Mouse (Mus musculus) megakaryocyte, embryonic 14.5 days (primary cell): ENCODE data around the gene Slc11a1. TPM values are rescaled to one million over a fixed set of nuclear protein-coding genes. Genes with fewer than 3 reads are reported as not detected.
"Not testable (repeated sequence)": the region's sequence is repeated elsewhere in the genome, so short reads cannot be mapped to it uniquely, and the experiment has no call there.

ENCODE experiments used
- H3K27me3 ChIP-seq: replicated peaks from 2 replicates; pipeline ENCODE3; 2012; ENCODE audit warnings: inconsistent platforms
- H3K36me3 ChIP-seq: replicated peaks from 2 replicates; pipeline ENCODE3; 2012; ENCODE audit warnings: low read length, inconsistent platforms, mixed read lengths
- H3K4me1 ChIP-seq: 2 replicates; pipeline ENCODE4 v1.6.1; 2012; ENCODE audit warnings: inconsistent platforms
- H3K4me3 ChIP-seq: replicated peaks from 2 replicates; pipeline ENCODE3; 2012; ENCODE audit warnings: moderate library complexity, mild to moderate bottlenecking, inconsistent platforms
- H3K9me3 ChIP-seq: 2 replicates; pipeline ENCODE4 v1.6.1; 2012; ENCODE audit warnings: inconsistent platforms
- FLI1 ChIP-seq: IDR thresholded peaks from 2 replicates; pipeline ENCODE4 v1.6.1; 2012; ENCODE audit warnings: low read length, inconsistent platforms, mixed read lengths
- GATA1 ChIP-seq: IDR thresholded peaks from 3 replicates; pipeline ENCODE4 v1.6.1; 2012; ENCODE audit warnings: mixed read lengths, low read length, inconsistent platforms, borderline replicate concordance
- polyA plus RNA-seq: library from polyadenylated mRNA; stranded (reverse); fragments of >175 nt; gene quantifications from 2 replicates; pipeline ENCODE4 v1.2.3, GENCODE M21; 2012; ENCODE audit warnings: low replicate concordance; ENCODE audit not compliant: insufficient read depth

Gene Slc11a1
- polyA plus RNA-seq, 1 experiment = 57.9 TPM

DNA sequence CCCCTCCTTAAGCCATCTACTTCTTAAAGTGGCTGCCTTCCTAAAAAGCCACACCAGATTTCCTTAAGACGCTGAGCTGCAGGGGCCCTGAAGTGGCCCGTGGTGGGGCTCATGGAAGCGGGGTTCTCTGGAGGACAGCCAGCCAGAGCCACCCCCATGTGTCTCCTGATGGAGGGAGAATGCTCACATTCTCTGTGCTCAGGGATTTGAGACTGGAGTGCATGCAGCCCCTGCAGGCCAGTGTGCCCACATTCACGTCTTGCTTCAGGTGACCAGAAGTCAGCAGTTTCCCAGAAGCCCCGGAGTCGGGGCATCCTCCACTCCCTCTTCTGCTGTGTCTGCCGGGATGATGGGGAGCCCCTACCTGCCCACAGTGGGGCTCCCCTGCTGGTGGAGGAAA is 18.0 kb downstream of the Slc11a1 start:
- Histone ChIP-seq H3K27me3 (no peaks in the 10 kb centered on the region), H3K4me1 (peaks cover 81% of the 10 kb centered on the region), H3K36me3 (peaks cover 26% of the 10 kb centered on the region)

DNA sequence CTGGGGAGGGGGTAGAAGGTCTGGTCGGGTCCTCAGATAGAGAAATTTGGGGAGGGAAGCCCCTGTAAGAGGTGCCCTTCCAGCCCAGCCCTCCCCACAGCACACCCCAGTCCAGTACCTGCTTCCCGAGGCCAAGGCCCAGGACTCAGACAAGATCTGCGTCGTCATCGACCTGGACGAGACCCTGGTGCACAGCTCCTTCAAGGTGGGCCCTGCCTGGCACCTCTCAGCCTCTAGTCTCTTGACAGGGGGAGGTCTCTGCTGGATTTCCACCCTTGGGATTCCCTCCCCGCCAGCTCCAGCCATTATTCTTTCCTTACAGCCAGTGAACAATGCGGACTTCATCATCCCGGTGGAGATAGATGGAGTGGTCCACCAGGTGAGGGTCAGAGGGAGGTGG is 18.7 kb downstream of the Slc11a1 start:
- no peaks in the 10 kb centered on the region for H3K9me3 ChIP-seq
- peaks cover 26% of the 10 kb centered on the region for H3K36me3 ChIP-seq
- TF ChIP-seq FLI1 (no peak), GATA1 (no peak)
- peaks cover 77% of the 10 kb centered on the region for H3K4me1 ChIP-seq
- no peak overlapping the region for H3K4me3 ChIP-seq
- no peaks in the 10 kb centered on the region for H3K27me3 ChIP-seq

More for the DNA sequence above, 18.0 kb downstream of the Slc11a1 start:
- Histone ChIP-seq H3K4me3 (peak overlapping the region; percentile 97), H3K9me3 (no peaks in the 10 kb centered on the region)
- TF ChIP-seq GATA1 (no peak), FLI1 (no peak)

DNA sequence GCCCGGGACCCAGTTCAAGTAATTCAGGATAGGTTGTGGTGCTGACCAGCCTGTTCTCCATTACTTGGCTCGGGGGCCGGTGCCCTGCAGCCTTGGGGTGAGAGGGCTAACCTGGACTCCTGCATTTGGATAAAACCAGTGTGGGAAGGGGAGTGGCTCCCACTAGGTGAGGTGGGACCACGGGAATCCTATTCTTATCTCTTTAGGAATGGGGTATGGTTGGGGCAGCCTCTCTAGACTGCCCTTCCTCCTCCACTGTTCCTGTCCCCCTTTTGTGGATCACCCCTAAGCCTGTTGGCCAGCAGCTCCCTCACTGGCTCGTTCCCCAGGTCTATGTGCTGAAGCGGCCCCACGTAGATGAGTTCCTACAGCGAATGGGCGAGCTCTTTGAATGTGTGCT is 19.3 kb downstream of the Slc11a1 start:
- H3K27me3 ChIP-seq = no peaks in the 10 kb centered on the region
- no peak overlapping the region for H3K4me3 ChIP-seq
- no peak for TF ChIP-seq FLI1
- no peak for TF ChIP-seq GATA1
- peaks cover 26% of the 10 kb centered on the region for H3K36me3 ChIP-seq
- peaks cover 73% of the 10 kb centered on the region for H3K4me1 ChIP-seq
- no peaks in the 10 kb centered on the region for H3K9me3 ChIP-seq

DNA sequence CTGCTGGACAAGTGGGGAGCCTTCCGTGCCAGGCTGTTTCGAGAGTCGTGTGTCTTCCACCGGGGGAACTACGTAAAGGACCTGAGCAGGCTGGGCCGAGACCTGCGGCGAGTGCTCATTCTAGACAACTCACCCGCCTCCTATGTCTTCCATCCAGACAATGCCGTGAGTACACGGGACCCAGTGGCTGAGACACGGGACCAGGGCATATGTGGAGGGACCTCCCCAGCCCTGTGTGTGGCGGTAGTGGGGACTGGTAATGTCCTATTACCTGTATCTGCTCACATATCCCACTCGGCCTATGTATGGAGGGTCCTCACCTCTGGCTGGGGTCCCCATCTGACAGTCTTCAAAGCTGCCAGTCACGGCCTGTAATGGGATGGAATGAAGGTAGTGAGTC is 19.9 kb downstream of the Slc11a1 start:
- H3K4me1 ChIP-seq = peaks cover 67% of the 10 kb centered on the region
- no peaks in the 10 kb centered on the region for H3K27me3 ChIP-seq
- no peaks in the 10 kb centered on the region for H3K9me3 ChIP-seq
- H3K36me3 ChIP-seq = peaks cover 26% of the 10 kb centered on the region
- no peak overlapping the region for H3K4me3 ChIP-seq
- TF ChIP-seq FLI1 = no peak
- TF ChIP-seq GATA1 = no peak

DNA sequence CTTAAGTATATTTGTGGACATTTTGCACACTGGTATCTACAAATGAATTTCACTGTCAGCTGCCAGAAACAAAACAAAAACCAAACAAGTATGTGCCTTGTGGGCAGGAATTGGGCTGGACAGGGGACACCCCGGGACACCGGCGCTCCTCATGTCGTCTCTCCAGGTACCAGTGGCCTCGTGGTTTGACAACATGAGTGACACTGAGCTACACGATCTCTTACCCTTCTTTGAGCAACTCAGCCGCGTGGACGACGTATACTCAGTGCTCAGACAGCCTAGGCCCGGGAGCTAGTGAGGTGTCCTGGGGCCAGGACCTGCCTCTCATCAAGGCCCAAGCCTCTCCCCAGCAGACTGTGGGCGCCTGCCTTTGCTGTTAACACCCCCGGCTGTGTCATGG is 20.3 kb downstream of the Slc11a1 start:
- peaks cover 26% of the 10 kb centered on the region for H3K36me3 ChIP-seq
- TF ChIP-seq GATA1 (no peak), FLI1 (no peak)
- H3K9me3 ChIP-seq = no peaks in the 10 kb centered on the region
- H3K4me1 ChIP-seq = peaks cover 63% of the 10 kb centered on the region
- H3K27me3 ChIP-seq = no peaks in the 10 kb centered on the region
- H3K4me3 ChIP-seq = no peak overlapping the region

DNA sequence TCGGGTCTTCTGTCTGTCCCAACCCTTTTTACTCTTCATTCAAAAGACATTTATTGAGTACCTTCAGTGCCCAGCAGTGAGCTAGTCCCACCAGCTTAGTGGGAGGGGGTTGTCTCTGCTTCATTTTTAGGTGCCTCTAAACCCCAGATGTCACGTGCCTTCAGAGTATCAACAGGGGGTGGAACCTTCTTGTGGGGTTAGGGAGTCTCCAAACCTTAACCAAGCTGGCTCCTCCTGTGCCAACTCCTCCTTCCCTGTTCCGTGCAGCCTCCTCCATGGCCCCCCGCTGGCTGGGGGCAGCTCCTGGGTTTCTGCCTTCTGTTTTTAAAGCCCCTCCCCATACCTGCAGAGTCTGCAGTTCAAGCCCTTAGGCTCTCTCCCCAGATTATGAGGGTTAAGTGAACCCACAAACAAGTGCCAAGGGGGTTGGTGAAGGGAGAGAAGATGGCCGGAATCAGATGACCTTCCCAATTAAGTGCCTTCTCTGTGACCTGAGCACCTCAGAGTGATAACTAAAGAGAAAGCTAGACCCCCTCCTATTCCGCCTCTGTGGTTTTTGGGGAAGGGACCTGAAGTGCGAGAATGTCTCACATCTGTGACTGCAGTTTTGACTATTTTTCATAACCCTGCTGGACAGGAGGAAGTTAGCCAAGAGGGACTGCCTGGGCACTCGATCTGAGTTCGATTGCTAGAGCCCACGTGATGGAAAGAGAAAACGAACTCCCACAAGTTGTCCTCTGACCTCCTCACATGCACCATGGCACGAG is 21.6 kb downstream of the Slc11a1 start:
- H3K4me1 ChIP-seq = peaks cover 60% of the 10 kb centered on the region
- peak overlapping the region; percentile 95 for H3K4me3 ChIP-seq
- H3K36me3 ChIP-seq = peaks cover 26% of the 10 kb centered on the region
- H3K9me3 ChIP-seq, H3K27me3 ChIP-seq: not testable (repeated sequence)

DNA sequence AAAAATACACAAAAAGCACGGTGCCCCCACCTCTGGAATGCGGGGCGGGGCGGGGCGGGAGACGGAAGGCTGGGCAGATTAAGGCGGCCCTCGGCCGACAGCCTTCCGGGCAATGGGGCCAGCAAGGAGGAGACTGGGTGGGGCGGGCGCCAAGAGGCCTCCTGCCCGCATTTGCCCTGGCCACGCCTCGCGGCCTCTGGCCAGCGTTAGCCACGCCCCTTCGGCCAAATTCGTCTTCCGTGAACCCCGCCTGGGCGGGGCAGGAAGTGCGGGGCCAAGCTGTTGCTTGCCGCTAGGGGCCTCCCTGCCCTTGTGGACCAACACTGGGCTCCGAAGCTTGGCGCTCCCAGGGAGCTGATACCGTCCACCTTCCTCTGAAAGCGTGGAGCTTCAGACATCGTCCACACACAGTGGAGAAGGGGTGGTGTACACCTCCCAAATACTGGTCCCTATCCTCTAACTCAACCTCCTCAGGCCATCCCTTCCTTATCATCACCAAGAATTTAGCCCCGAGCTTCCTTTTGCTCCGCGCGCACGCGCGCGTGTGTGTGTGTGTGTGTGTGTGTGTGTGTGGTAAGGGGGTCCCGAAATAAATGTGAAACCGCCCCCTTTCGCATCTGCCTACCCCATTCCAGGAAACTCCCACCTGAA is 22.4 kb downstream of the Slc11a1 start:
- Histone ChIP-seq H3K27me3 (no peaks in the 10 kb centered on the region), H3K9me3 (no peaks in the 10 kb centered on the region), H3K36me3 (peaks cover 26% of the 10 kb centered on the region), H3K4me3 (peak overlapping the region; percentile 95), H3K4me1 (peaks cover 62% of the 10 kb centered on the region)
- TF ChIP-seq FLI1 (0 out of 2 replicates have a peak, but pooled peaks have one; percentile 31), GATA1 (no peak)

DNA sequence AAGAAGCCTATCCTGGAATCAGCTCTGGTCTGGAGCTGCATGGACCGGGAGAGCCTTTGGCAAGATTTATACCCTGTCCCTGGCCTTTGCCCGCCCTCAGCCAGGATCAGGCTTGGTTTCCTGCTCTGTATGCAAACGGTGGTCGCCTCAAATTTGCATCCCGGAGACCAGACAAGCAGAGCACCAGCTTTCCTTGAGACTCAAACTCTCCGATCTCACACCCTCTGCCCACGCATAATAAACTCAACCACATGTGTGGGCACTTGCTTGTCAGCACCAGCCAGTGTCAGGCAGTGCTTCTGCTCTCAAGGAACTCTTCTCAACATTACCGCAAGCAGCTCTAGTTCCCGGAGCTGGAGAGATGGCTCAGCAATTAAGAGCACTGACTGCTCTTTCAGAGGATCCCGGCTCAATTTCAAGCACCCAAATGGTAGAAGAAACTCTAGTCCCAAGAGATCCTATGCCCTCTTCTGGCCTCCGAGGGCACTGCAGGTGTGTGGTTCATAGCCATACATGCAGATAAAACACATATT is 23.0 kb downstream of the Slc11a1 start:
- no peak for TF ChIP-seq GATA1
- no peak for TF ChIP-seq FLI1
- peaks cover 25% of the 10 kb centered on the region for H3K36me3 ChIP-seq
- H3K4me1 ChIP-seq = peaks cover 56% of the 10 kb centered on the region
- no peaks in the 10 kb centered on the region for H3K9me3 ChIP-seq
- H3K4me3 ChIP-seq = peak overlapping the region; percentile 95
- no peaks in the 10 kb centered on the region for H3K27me3 ChIP-seq

DNA sequence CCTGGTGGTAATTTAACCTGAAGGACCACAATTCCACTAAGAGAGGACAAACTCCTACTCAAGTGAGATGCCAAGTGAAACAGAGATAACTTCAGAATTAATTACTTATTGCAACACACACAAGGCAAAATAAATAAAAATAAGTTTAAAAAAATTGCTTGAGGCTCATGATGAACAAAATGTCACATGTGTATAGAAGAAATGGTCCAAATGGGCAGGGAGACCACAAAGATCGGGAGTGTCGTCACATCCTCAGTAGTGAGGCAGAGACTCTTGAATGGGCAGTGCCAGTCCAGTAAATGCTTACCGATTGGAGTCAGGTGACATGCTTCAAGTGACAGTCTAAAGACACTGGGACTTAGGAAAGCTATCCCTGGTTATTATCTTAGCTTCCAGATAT is 25.5 kb downstream of the Slc11a1 start:
- peaks cover 31% of the 10 kb centered on the region for H3K4me1 ChIP-seq
- H3K9me3 ChIP-seq = no peaks in the 10 kb centered on the region
- H3K36me3 ChIP-seq = no peaks in the 10 kb centered on the region
- peaks cover 3% of the 10 kb centered on the region for H3K27me3 ChIP-seq
- no peak for TF ChIP-seq FLI1
- H3K4me3 ChIP-seq = no peak overlapping the region

DNA sequence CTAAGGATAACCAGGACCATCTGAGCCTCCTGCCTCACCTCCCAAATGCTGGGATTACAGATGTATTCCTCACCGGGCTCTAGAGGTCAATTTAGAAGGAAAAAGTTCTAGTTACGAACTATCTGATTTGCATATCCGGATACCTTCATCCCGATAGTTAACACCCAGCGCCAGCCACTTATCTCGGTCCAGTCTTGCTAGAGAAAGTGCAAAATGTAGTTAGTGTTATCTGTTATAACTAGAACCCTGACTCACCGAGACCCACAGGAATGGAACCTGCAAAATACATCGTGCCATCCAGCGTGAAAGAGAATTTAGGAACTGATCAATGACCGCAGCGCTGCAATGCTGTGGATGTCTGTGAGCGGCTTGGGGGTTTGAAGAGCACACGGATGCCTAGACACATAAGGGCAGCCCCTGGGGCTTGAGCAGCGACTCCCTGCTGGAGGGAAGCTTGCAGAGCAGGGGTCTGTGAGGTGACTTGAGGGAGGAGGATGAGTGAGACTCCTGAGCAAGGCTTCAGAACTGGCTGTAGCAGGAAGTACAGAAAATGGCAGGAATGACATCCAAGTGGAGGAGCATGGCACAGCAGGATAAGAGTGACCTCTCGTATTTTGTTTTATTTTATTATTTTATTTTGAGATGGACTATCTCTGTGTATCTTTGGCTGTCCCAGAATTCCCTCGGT is 26.2 kb downstream of the Slc11a1 start:
- Histone ChIP-seq H3K9me3 (no peaks in the 10 kb centered on the region), H3K36me3 (no peaks in the 10 kb centered on the region), H3K4me1 (peaks cover 28% of the 10 kb centered on the region), H3K27me3 (peaks cover 3% of the 10 kb centered on the region), H3K4me3 (no peak overlapping the region)
- TF ChIP-seq FLI1 = no peak
- no peak for TF ChIP-seq GATA1

DNA sequence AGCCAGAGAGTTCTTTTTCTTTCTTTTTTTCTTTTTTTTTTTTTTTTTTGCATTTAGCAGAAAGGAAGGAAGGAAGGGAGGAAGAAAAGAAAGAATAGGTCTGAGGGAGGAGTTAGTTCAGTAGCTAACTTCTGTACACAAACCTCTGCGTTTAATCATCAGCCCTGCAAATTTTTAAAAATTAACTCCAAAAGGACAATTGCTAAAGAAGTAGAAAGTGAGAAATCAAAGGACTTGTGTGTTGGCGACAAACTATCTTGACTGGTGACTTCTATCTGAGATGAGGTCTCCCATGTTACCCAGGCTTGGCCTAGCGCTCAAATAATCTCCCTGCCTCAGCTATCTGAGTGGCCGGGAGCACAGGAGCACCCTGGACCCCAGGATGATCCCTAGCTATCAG is 29.2 kb downstream of the Slc11a1 start:
- peaks cover 6% of the 10 kb centered on the region for H3K27me3 ChIP-seq
- no peak overlapping the region for H3K4me3 ChIP-seq
- peaks cover 22% of the 10 kb centered on the region for H3K4me1 ChIP-seq
- no peaks in the 10 kb centered on the region for H3K36me3 ChIP-seq
- TF ChIP-seq GATA1 = no peak
- no peaks in the 10 kb centered on the region for H3K9me3 ChIP-seq
